Mouse (Mus musculus): ENCODE results near the gene Ndufb6. TPM values are rescaled to one million over a fixed set of nuclear protein-coding genes. Genes with fewer than 3 reads are reported as not detected.

Ndufb6 gene
- total RNA-seq, 4 experiments from 2014 or later, result 151 to 218 (median 179) TPM

DNA sequence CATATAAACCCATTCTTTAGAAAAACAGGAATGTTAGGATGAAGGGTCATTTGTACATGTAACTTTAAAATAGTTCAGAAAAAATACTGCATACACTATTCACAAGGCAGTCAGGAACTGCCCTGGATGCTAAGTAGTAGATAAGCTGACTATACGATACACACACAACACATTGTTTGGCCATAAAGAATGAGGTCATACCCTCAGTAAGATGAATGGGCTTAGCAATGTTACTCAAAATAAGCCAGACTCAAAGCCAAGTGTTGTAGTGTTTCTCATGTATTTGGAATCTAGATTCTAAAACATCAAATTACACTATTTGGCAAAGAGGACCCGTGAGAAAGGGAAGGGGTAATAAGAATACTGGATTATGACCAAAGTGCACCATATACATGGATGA lies 25.5 kb downstream of the Ndufb6 start:
- no peak for DNase-seq

DNA sequence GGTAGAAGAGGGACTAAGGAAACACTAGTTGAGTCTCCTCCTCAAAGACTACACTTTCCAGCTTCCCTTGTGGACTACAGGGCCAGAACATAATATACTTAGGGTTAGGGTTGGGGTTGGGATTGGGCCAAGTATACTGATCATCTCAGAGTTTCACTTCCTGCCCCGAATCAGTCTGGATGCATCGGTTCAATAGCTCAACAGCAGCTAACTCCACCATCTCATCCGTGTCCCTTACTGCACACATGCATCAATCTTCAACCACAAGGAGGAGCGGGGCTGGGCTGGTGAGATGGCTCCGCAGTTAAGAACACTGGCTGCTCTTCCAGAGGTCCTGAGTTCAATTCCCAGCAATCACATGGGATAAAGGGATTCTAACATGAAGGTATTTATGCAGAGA lies 28.2 kb downstream of the Ndufb6 start:
- no peak for DNase-seq

DNA sequence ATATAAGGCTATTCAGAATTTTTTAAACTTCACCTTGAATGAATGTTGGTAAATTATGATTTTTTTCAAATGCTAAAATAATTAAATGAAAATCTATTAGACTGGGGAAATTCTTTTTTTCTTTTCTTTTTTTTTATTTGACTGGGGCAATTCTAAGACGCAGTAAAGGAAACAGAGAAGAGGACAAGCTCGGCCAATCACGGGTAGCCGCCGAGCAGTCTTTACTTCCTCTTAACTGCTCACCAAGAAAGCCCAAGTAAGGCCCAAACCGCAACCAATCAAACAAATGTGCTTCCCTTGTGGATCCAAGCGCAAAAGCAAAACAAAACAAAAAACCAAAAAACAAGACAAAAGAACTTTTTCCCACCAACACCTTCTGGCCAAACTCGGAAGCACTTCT lies 35.2 kb downstream of the Ndufb6 start:
- DNase-seq, result no peak

DNA sequence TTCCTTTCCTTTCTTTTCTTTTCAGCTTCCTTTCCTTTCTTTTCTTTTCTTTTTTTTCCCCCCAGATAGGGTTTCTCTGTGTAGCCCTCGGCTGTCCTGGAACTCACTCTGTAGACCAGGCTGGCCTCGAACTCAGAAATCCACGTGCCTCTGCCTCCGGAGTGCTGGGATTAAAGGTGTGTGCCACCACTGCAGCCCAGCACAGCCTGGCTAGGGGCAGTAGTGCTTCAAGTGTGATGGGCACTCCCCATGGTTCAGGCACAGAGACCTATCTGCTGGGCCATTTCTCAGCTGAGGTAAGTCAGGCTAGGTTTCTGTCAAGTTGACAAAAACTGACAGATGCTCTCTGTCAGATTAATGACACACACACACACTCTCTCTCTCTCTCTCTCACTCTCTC lies 36.2 kb downstream of the Ndufb6 start:
- DNase-seq, result no peak

DNA sequence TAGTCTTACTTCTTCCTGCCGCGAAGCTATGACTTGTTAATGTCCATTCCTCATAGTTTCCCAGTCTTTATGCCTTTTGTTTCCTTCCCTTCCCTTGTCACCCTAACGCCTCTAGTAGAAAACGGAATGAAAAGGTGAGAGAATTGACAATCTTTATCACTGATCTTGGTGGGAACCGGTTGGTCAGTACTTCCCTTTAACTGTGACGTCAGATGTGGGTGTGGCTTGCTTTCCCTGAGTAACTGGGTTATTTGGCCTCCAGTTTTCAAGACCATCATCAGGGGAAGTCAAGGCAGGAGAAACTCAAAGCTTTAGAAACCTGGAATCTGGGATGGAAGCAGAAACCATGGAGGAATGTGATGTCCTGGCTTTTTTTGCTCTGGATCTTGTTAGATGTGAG lies 37.3 kb downstream of the Ndufb6 start:
- no peak for DNase-seq

DNA sequence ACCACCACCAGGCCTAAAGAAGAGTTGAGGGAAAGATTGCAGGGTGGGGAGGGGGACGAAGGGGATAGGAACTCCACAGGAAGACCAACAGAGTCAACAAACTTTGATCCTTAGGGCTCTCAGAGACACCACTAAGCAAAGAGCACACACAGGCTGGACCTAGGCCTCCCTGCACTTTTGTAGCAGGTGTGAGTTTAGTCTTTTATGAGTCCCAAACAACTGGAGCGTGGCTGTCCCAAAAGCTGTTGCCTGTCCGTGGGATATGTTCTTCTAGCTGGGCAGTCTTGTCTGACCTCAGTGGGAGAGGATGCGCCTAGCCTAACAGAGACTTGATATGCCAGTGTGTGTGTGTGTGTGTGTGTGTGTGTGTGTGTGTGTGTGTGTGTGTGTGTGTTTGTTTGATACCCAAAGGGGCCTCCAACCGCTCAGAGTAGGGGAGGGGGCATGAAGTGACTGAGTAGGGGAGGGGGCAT lies 38.9 kb downstream of the Ndufb6 start:
- DNase-seq, result no peak

DNA sequence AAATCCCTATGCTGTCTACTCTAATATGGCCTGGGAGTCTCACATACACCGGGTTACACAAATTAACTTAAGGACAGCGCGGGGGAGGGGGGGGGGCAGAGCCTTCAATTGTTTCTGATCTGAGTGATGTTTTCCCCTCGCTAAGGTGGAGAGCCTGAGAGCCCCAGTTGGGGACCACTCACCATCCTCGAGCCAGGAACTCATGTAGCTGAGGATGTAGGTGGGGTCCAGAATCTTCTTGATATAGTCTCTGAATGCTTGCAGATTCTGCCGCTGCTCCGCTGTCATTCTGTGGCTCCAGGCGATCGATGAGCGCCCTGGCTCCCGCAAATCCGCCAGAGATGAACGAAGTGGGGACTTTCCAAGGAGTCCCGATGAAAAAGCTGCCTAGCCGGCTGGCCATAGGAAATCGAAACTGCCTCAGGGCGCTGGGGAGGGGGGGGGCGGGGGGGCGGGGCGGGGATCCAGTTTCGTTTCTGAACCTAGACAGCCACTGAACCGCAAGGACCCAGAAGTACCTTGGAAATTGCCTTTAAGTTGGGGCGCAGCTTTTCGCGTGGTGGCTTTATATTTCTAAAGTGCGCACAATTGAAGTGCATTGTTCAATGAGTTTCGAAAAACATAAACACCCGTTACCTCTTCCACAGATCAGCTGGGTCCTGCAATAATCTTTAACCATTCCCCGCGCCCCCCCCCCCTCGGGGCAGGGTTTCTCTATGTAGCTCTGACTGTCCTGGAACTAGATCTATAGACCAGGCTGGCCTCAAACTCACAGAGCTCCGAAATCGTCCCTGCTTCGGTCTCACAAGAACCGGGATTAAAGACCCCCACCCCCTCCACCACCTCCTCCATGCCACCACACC lies 39.6 kb downstream of the Ndufb6 start, which contains the start of gene Ddx58:
Gene Ddx58, minus strand, starts transcription at position 420 of the 863 bp plus-strand sequence.
- DNase-seq, result peak; percentile 18

DNA sequence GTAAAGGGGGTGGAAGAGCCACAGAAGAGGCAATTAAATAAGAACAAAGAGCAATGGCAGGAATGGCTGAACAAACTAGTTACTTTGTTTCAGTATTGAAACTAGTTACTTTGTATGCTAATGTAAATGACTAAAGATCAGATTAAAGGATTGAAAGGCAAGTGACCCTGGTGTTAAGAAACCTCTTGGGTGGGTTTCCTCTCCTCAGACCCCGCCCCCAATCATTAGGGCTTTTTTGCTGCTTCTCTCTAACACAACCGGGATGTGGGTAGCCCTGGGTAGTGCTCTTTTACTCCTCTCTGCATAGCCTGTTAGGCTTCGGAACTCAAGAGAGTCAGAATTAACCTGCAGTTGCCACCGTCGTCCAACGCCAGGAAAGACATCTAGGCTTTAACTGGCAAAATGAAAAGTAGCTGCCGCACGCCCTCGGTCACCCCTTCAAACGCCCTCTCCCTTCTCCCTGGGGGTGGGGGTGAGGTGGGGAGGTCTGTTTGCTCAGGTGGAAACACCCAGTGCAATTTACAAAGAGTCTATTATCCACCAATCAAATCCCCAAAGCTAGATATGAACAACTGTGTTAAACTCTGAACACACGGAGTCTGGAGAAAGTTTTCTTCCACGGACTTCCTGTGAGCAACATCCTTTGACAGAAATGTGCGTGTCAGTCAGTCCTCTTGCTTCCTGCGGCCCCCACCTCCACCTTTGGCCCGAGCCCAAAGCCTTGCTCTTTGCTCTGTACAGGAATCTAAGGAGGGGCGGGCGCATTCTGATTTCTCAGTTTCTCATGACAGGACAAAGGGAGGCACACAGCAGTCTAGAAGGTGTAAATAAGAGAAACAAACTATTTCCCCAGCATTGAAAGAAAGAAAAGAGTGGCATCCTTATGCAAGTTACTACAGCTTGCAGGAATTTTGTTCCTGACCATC lies 40.5 kb downstream of the Ndufb6 start:
- DNase-seq, result peak; percentile 70

DNA sequence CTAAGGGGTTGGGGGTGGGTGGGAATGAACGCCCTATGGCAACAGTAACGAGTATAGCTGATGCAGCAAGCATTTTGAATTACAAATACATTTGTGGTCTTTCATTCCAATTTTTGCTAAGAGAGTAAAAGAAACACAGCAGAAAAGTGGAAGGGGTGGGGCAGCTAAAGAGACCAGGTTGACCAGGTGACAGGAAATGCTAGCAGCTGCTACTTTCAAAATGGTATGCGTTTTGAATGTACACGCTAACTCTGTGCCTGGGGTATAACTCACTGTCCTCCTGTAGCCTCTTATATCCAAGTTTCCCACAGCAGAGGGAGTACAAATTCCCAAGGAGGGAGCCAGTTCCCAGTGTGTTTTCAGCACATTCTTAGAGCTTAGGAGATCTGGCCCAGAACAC lies 42.4 kb downstream of the Ndufb6 start:
- DNase-seq, result no peak

DNA sequence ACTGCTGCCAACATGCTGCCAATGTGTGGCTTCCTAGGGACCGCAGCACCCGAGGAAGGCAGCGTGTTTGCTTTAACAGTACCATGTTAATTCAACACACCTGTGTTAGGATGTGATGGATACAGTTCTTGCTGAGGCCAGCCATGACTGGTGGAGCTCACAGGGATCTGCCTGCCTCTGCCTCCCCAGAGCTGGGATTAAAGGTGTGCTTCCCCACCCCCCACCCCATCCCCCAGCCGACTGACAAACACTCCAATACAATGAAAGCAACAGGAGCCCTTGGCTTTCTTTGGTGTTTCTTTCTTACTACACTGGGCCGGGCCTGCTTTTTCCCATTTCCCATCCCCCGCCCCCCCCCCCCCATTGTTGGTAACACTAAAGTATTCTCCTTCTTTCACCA lies 45.0 kb downstream of the Ndufb6 start:
- DNase-seq, result no peak

DNA sequence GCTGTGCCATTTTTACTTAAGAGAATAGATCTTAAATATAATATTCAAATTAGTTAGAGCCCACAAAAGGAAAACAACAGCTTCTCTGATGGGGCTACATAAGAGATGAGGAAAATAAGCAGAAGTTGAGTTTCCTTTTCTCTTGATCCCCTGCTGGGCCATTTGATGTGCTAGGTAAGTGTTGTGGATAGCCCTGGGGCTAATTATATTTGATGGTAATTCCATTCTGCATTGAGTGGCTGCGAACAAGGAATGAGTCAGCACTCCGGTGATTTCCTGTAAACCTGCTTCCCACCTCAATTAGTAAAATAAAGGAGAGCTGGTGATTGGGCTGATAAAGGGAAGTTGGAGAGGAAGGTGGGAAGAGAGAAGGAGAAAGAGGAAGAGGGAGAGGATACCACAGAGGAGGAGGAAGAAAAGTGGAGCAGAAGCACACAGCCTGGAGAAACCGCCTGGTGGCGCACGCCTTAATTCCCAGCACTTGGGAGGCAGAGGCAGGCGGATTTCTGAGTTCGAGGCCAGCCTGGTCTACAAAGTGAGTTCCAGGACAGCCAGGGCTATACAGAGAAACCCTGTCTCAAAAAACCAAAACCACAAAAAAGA lies 46.1 kb downstream of the Ndufb6 start:
- no peak for DNase-seq

DNA sequence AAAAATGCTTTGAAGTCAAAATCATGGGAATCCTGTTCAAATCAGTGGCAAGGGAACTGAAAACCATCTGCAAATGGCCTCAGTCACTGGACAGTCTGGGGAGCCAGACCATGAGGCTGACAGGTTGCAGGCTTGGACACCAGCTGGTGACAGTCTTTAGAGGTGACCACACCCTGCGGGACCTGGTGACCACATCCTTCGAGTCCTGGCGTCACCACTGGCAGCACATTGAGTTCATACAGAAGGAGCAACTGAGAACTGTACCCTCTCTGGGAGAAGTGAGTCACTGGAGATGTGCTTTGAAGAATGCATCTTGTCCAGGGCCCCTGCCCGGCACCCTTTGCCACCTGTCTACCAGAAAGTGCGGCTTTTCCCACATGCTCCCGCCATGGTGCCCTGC lies 49.5 kb downstream of the Ndufb6 start:
- no peak for DNase-seq

DNA sequence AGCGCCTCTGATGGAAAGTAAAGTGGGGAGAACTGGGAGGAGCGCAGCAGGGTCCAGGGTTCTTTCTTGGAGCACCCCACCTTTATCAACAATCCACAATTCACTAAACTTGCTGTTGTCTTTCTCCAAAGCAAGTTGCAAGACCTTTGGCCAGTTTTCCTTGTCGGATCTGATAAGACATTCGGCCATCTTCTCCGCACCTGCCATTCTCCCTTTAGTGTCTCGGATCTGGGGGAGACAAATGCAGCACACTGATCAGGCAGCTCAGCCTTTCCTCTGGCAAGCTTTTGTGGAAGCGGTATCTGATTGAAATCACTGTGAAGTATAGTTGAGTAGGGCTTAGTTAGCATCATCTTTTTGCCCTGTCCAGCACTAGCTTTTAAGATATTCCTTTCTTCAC lies 51.3 kb downstream of the Ndufb6 start:
- DNase-seq, result no peak

DNA sequence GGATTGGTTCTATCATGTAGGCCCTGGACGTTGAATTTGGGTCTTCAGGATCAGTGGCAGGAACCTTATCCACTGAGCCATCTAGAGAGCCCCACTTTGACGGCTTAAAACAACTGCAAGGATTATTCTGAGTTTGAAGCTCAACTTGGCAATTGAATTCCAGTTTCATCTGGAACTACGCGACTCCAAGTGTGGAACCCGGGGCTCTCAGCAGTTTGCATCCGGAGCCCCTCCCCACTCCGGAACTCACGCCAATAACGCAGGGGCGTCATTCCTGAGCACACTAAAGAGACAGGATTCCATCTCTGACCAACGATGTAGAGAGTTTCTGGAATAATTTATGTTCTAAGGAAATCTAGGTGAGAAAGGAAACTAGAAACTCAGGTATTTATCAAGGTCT lies 52.1 kb downstream of the Ndufb6 start:
- no peak for DNase-seq

DNA sequence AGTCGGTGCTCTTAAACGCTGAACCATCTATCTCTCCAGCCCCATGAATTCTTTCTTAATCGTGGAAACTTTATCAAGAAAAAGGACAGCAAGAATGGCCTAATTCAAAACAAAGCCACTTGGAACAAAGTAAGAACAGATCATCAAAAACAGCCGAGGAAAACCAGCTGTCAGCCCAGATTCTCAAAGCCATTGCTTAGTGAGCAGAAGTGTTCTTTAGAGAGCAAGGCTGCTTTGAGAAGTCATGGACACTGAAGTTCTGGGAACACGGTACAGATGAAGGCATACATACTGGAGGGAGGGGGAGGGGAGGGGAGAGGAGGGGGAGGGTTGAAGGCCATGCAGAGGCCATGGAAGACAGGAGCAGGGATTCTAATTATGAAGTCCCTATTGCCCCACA lies 53.1 kb downstream of the Ndufb6 start:
- no peak for DNase-seq

DNA sequence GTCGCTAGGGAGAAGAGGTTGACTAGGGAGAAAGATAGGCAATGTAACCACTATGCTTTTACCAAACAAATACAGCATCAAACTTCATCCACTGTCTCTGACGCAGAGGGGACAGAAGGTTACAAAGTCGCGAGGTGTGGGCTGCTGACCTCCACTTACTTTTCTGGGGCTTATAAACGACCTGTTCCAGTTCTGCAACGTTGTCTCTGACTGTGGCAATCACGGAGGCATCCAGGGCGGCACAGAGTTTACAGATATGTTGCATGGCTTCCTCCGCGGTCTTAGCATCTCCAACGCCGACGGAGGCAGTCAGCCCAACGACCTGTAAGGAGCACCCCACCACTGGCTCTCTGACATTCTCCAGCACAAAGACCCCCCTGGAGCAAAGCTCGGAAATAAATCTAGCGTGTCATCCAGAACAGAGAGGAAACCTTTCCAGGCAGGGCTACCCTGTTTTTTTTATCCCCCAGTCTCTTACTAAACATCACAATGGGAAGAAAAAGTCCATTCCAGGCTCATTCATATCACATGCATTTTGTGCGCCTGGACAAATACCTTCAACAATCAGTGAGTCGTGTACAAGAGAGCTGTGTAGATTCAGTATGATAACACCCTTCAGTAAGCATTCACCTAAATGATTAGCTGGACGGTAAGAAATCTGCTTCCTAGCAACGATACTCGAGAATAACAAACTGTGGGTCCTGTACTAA lies 57.2 kb downstream of the Ndufb6 start:
- DNase-seq, result no peak

DNA sequence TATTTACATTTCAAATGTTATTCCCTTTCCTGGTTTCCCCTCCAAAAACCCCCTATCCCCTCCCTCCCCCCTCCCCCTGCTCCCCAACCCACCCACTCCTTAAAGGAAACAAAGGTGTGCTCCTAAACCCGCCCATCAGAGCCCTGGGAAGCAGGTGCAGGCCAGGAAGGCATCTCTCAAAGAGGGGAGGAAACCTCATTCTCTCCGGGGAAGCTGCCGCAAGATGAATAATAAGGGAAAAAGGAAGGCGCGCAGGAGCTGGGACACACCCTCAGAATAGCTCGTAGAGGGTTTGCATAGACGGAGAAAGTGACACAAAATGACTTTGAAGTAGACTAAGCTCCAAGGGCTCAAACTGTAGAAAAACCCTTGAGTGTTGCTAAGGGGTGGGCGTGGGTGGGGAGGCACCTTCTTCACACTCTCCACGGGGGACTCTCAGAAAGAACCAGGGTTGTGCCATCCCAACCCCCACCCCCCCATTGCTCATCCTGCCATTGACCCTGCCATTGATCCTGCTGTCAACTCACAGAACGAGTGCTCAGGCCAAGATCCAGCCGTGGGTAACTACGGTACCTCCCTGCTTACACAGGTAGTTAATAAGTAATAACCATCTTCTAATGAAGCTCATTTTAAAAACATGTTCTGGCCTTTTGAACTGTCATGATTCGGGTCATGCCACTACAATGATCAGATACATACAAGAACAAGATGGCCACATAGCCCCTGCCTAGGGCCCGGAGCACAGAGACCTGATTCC lies 58.0 kb downstream of the Ndufb6 start:
- DNase-seq, result no peak

All from adrenal gland, adult 8-10 months (tissue).